Mouse (Mus musculus): Measurements from ENCODE around the gene Unkl.

DNA sequence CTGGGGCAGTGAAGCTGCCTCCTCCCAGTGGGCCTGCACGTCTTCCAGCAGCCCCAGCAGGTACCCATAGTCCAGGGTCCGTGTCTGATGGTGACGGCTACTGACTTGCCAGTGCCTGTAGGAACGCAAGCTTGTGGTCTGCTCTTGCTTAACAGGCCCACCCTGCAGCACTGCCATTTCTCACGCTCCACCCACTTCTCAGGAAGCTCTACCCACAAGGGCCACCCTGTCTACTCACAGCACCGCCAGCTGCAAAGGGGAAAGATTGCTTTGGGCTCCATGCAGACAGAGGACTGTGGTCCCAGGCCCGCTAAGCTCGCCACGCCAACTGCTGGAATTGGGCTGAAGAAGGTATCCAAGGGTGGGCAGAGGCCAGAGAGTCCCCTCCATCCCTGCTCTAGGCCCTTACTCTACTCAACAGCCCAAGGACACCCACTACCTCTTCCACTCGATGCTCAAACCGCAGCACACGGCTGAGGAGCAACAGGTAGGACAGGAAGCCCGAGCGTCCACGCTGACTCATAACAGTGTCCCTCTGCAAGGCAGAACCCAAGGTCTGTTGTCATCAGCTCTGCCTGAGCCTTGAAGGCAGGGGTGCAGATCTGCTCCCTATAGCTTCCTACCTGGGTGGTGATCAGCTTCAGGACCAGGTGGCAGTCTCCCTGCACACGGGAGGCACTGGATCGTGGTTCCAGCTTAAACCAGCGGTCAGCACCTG lies 60.0 kb downstream of the Unkl start:
- TF ChIP-seq POLR2A (IDR thresholded peaks at IDR 0.05; ENCODE audit: borderline replicate concordance, extremely low read depth, insufficient read depth, insufficient read length, poor library complexity, severe bottlenecking) (no peak), CTCF (IDR thresholded peaks at IDR 0.05; ENCODE audit: borderline replicate concordance, extremely low read depth, insufficient read depth, insufficient read length) (no peak)

All from brain, embryonic 14.5 days (tissue).